Mouse (Mus musculus) right cerebral cortex, postnatal 10 days (tissue): ENCODE measurements around the gene Cdc42ep2.

ENCODE experiments used
- DNase-seq, 2 experiments: peaks; one replicate each; pipeline ENCODE4 v3.0.0; 2021; ENCODE audit warnings: low spot score in 2 of 2

Cdc42ep2 gene

GRCm38 (mm10) chr19:5942581-5942980, 18.0 kb upstream of the Cdc42ep2 start:
- DNase-seq: no peak

GRCm38 (mm10) chr19:5940656-5941055, 16.0 kb upstream of the Cdc42ep2 start:
- no peak for DNase-seq

DNA sequence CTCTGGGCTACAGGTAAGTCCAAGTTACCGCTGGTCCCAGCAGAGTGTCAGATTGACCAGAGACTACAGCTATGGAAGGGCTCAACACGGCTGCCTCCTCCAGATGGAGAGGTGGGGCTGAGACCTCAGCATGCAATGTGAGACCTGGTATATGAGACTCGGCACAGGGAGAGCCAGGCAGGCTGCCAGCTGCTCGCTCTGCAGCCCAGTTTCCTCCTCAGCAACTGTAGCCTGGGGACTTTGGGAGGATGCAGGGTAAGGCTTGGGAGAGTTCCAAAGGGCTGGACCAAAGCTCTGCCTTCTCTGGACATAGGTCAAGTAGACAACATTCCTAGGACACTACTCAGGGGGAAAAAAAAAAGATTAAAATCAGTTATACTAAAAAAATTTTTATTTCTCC, 15.6 kb upstream of the Cdc42ep2 start:
- peak; percentile 57 to 71 for DNase-seq

DNA sequence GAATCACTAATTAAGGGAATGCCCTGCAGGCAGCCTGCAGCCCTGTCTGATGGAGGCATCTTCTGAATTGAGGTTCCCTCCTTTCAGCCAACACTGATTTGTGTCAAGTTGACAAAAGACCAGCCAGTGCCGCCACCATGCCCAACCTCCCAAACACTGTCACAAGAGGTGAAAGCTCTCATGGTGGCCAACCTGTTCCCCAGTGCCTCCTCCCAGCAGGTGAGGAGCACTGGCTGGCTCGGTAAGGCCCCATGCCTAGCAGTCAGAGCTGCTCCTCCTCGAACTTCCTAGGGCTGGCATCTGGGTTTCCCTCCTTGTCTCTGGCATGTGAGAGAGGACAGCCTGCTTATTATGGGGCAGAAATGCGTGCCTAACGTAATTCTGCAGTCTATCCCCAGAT, 15.1 kb upstream of the Cdc42ep2 start:
- DNase-seq: no peak

- DNase-seq: no peak
These were observed 13.9 kb upstream of the Cdc42ep2 start for GRCm38 (mm10) chr19:5938516-5938915.

- no peak for DNase-seq
These were observed 13.3 kb upstream of the Cdc42ep2 start for GRCm38 (mm10) chr19:5937836-5938406.

DNA sequence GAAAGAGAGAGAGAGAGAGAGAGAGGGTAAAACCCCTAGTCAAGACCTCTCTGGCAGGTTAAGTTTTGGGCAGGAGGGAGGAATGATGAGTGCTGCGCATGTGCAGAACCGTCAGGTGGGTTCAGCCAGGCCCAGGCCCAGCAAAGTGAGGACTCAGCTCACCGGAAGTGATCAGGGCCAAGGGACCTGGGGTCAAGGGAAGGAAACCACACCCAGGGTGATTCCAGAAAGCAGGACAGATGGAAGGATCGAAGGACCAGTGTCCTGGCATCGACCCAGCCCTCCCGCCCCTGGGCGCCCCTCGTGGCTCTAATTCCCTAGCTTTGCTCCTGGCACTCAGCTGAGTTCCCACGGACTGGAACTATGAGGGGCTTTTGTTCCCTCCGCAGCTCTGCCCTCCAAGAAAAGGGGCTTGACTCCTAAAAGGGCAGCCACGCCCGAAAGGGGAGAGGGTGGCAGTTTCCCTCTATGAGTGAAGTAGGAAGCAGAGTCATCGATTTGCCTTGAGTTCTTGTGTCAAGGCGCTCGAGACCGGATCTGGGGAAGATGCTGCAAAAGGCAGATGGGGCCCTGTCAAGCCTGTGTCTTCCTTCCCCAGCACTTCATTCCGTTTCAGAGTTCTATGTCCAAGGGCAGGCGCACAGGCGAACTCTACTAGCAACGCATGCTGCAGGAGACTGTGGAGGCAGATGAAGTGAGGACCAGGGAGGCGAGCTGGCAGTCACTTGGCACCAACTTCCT, 12.6 kb upstream of the Cdc42ep2 start:
- no peak for DNase-seq

DNA sequence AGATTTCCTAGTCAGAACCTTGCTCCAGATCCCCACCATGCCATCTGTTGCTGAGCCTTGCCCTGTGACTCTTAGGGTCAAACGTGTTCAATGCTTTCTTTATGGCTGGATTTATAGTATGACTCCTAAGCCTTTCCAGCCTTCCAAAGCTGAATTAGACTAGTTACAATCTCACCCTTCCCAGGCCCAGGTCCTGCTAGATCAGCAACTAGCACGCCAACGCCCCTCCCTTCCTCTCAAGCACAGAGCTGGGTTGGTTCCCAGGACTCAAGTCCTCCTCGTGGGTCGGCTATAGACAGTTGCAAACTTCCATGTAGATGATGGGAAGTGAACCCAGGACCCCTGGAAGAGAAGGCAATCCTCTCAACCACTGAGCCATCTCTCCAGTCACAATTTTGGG, 11.1 kb upstream of the Cdc42ep2 start:
- no peak for DNase-seq

DNA sequence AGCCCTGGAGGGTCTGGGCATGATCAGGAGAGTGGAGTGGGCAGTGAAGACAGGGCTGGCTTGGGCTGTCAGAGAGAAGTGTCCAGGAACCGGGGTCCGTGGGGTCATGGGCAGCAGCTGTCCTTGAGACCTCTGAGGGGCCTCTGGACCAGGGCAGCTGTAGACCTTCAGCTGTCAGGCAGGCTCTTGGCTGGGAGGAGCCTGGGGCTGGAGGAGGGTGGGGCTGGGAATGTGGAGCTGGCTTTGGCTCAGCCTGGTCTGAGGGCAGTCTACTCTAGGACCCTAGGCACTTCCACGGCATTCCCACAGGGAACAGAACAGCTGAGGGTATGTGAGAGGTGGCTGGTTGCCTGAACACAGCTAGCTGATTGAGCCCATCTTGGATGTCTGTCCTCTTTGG, 10.7 kb upstream of the Cdc42ep2 start:
- DNase-seq: no peak

GRCm38 (mm10) chr19:5929634-5930596, 5.3 kb upstream of the Cdc42ep2 start:
- DNase-seq: no peak

DNA sequence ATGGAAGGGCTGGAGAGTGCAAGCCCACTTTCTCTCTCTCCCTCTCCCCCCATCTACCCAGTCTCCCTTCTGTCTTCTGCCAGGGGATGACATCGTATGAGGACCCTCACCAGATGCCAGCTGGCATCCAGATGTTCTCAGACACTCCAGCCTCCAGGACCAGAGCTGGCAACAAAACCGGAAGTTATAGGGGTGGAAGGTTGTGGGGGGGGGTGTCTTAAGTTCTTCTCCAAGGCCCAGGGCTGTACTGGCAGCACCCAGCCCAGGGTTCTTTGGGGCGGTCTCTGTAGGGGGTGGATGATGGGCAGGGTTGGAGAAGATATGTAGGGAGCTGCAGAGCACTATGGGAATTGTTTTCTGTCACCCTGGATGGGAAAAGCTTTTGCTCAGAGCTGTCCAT, 3.9 kb upstream of the Cdc42ep2 start:
- DNase-seq: no peak

GRCm38 (mm10) chr19:5928104-5928503, 3.5 kb upstream of the Cdc42ep2 start:
- DNase-seq: no peak

DNA sequence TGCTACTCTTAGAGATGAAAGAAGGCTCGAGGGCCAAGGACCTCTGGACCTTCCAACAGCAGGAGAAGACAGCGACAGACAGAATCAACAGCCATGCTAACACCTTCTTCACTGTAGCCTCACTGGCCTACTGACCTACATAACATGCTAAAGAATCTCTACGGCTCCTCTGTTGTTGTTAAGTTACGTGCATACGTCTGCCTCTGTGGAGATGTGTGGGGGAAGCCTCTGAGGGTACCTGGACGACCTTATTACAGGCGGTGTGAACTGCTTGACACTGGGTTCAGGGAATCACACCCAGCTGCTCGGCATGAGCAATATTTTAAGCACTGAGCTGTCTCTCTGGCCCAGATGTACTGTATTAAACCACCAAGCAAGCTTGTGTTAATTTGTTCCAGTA, 2.9 kb upstream of the Cdc42ep2 start:
- no peak for DNase-seq

DNA sequence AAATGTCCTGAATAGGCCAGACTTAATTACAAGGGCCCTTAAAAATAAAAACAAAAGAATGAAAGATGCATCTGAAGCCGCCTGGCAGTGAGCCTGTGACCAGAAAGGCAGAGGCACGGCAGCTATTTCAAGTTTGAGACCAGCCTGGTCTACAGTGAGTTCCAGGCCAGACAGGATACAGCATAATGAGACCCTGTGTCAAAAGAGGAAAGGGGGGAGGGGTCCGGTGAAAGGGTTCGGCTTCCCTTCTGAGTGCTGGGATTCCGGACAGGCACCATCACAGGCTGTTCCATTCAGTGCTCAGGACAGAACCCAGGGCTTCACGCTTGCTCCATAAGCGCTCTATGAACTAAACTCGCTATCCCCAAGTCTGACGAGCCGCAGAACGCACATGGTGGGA, 2.4 kb upstream of the Cdc42ep2 start:
- no peak for DNase-seq

GRCm38 (mm10) chr19:5925311-5925855, 767 bp upstream of the Cdc42ep2 start:
- no peak for DNase-seq

- peak; percentile 92 to 95 for DNase-seq
These were observed 465 bp downstream of the Cdc42ep2 start for GRCm38 (mm10) chr19:5923990-5924712.

- no peak for DNase-seq
These were observed 1.7 kb downstream of the Cdc42ep2 start for GRCm38 (mm10) chr19:5922963-5923362.

DNA sequence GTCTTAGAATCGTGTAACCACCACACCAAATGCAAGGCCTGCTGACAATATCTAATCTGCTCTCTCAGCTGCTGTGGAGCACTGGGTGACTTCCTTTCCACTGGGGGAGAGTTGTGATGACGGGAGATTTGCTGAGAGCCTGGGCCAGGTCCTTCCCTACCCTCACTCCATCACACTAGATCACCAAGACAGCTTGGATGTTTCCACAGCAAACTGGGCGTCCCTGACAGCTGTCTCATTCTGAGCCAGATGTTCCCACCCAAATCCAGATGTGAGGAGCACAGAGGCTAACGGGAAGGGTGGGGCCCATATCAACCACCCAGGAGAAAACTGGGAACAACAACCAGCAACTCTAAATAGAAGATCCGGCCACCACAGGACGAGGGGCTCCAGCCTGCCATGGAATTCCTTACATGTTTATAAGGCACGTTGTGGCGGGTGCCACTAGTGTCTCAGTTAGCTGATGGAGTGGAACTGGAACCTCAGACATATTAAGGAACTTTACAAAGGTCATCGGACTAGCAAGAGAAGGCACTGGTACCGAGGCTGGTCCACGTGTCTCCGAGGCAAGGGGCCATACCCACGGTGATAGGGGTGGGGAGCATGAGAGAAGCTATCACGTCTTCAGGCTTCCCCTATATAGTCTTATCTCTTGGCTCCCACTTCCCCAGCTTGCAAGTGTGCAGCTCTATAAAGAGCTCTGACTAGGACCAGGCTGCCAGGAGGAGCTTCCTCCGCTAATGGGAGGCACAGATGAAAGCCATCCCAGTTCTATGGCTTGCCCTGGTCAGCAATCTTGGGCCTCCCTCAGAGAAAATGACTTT, 2.3 kb downstream of the Cdc42ep2 start:
- no peak for DNase-seq

- no peak for DNase-seq
These were observed 2.9 kb downstream of the Cdc42ep2 start for GRCm38 (mm10) chr19:5921715-5922114.

GRCm38 (mm10) chr19:5913007-5913719, 11.5 kb downstream of the Cdc42ep2 start, which contains the start of gene Dpf2:
Gene Dpf2, minus strand, starts transcription at chr19:5913010.
- no peak for DNase-seq
